Mouse (Mus musculus) intestine, embryonic 15.5 days (tissue): ENCODE data around the gene Cavin1. TPM values are rescaled to one million over a fixed set of nuclear protein-coding genes. Genes with fewer than 3 reads are reported as not detected.

Experiments used
- ATAC-seq: fragments of 200-750 bp; cut with Nextera tagmentation; 2 replicates; pipeline ENCODE4 v1.8.0; 2017; ENCODE audit warnings: moderate TSS enrichment, moderate library complexity
- H3K27ac ChIP-seq: fragments of 300-500 bp; sonication (generic); 2 replicates; pipeline ENCODE4 v1.5.1; 2015; ENCODE audit warnings: mild to moderate bottlenecking, inconsistent platforms
- H3K27me3 ChIP-seq: fragments of 300-500 bp; sonication (generic); replicated peaks from 2 replicates; pipeline ENCODE4 v1.6.1; 2015; ENCODE audit warnings: inconsistent platforms
- H3K36me3 ChIP-seq: fragments of 300-500 bp; sonication (generic); 2 replicates; pipeline ENCODE4 v1.6.1; 2015; ENCODE audit warnings: inconsistent platforms
- H3K4me1 ChIP-seq: fragments of 300-500 bp; sonication (generic); replicated peaks from 2 replicates; pipeline ENCODE4 v1.6.1; 2015; ENCODE audit warnings: inconsistent platforms
- H3K4me2 ChIP-seq: fragments of 300-500 bp; sonication (generic); replicated peaks from 2 replicates; pipeline ENCODE4 v1.6.1; 2015; ENCODE audit warnings: mild to moderate bottlenecking, inconsistent platforms
- H3K4me3 ChIP-seq: fragments of 300-500 bp; sonication (generic); replicated peaks from 2 replicates; pipeline ENCODE4 v1.5.1; 2015; ENCODE audit warnings: inconsistent platforms
- H3K9ac ChIP-seq: fragments of 300-500 bp; sonication (generic); 2 replicates; pipeline ENCODE4 v1.6.1; 2015; ENCODE audit warnings: inconsistent platforms
- H3K9me3 ChIP-seq: fragments of 300-500 bp; sonication (generic); 2 replicates; pipeline ENCODE4 v1.6.1; 2016; ENCODE audit warnings: inconsistent platforms
- WGBS: fragments of 180-500 bp; shearing (Covaris S2); methylation state at CpG from one replicate; pipeline ENCODE4 v1.1.7; 2015; 5-methylcytosine and 5-hydroxymethylcytosine counted together
- polyA plus RNA-seq: library from polyadenylated mRNA; unstranded; fragments of >200 nt; fragmentation: Nextera tagmentation; extraction: Ambion mirVana; gene quantifications from 2 replicates; pipeline ENCODE4 v1.2.1, GENCODE M21; 2015

The Cavin1 gene
- polyA plus RNA-seq, 1 experiment from 2014 or later = 237 TPM

DNA sequence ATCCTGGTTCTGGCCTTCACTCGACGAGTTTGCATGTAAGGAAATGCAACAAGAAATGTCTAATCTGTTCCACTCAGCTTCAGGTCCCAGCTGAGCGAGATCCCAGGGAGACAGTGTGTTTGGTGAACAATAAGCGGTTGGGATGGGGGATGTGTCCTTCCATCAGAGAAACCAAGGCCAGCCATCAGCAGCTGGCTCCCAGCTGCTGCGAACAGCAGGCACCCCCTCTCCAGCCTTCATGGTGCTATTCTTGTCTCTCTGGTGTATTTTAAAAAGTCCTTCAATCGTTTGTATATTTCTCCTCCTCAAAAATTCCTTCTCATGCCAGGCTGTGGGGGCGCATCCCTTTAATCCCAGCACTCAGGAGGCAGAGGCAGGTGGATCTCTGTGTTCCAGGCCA, 4.6 kb upstream of the Cavin1 start:
- 52% methylated on average over 7 of the region's 7 CpGs for WGBS

DNA sequence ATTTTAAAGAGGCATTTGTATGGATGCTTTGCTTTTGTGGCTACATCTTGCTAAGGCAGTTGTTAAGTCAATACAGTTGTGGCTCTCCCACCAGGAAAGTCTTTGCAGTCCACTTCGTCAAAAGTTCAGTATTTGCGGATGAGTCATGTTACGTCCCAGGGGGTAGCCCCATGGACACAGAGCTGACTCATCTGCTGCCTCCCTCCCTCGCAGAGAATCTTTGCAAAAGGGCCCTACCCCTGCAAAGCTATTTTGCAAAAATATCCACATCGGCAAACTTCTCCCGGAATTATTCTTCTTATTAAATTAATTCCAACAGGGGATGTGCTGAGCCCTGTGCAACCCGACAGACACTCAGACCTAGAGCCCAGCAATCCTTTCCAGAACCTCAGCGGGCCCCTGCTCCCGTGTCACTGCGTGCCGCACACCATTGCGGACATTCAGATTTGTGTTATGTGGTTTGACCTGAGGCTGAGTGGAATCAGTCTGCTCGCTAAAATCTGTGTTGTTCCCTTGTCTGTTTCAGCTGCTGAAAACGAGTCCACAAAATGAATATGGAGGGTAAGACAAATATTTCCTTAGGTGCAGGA, 3.8 kb upstream of the Cavin1 start:
- H3K9me3 ChIP-seq = no peaks in the 10 kb centered on the region
- H3K27ac ChIP-seq = 0 out of 2 replicates have a peak overlapping the region, but pooled peaks have one; percentile 2
- peaks cover 9% of the 10 kb centered on the region; the same call in 1 of the 2 replicates for H3K4me1 ChIP-seq
- H3K27me3 ChIP-seq = 0 out of 2 replicates have a peak, but pooled peaks cover 3% of the 10 kb centered on the region
- H3K9ac ChIP-seq = no peak overlapping the region
- no peak for ATAC-seq
- H3K4me3 ChIP-seq = no peak overlapping the region
- H3K4me2 ChIP-seq = no peak overlapping the region
- 51% methylated on average over 14 of the region's 14 CpGs for WGBS
- H3K36me3 ChIP-seq = no peaks in the 10 kb centered on the region

More for the DNA sequence above, 4.6 kb upstream of the Cavin1 start:
- no peak overlapping the region for H3K4me2 ChIP-seq
- no peaks in the 10 kb centered on the region for H3K36me3 ChIP-seq
- no peak for ATAC-seq
- no peaks in the 10 kb centered on the region for H3K9me3 ChIP-seq
- no peak overlapping the region for H3K9ac ChIP-seq
- H3K4me3 ChIP-seq = no peak overlapping the region
- H3K27me3 ChIP-seq = 0 out of 2 replicates have a peak, but pooled peaks cover 3% of the 10 kb centered on the region
- peaks cover 9% of the 10 kb centered on the region; the same call in 1 of the 2 replicates for H3K4me1 ChIP-seq
- H3K27ac ChIP-seq = peak overlapping the region; percentile 2; the same call in 1 of the 2 replicates

DNA sequence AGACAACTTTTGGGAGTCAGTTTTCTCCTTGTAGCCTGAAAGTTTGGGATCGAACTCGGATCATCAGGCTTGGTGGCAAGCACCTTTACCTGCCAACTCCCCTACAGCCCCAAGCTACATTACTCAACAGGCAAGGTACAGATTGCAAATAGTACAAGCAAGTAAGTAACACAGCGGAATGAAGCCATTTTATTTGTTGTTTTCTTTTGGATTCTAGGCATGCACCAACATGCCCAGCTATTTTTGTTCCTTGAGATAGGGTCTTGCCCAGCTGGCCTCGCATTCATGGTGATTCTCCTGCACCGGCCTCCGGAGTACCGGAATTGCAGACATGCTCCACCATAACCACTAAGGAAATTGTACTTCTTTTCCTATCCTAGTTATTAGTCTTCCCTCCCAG, 2.6 kb upstream of the Cavin1 start:
- no peak overlapping the region for H3K4me2 ChIP-seq
- WGBS = 90% methylated on average over 7 of the region's 7 CpGs
- H3K27me3 ChIP-seq = 0 out of 2 replicates have a peak, but pooled peaks cover 3% of the 10 kb centered on the region
- no peak overlapping the region for H3K4me3 ChIP-seq
- no peaks in the 10 kb centered on the region for H3K36me3 ChIP-seq
- peaks cover 14% of the 10 kb centered on the region for H3K4me1 ChIP-seq
- ATAC-seq = no peak
- H3K9ac ChIP-seq = no peak overlapping the region
- H3K9me3 ChIP-seq = no peaks in the 10 kb centered on the region
- no peak overlapping the region for H3K27ac ChIP-seq

DNA sequence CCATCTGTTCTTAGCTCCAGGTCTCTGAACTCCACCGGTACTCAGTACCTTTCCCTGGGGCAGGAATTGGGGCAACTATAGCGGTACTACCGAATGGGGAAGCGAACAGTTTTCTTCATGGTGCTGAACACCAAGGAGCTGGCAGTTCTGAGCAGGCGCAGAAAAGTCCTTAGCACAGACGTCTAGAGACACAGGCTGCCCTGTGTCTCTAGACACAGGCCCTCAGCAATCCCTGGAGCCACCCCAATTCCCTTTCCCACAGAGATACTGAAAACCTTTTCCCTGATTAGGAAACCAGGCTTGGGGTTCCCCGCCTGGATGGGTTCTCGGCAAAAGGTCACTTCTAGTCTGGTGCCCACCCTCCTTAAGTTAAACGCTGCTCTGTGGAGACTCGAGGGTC, 768 bp upstream of the Cavin1 start:
- Histone ChIP-seq H3K27me3 (0 out of 2 replicates have a peak, but pooled peaks cover 3% of the 10 kb centered on the region), H3K9me3 (no peaks in the 10 kb centered on the region), H3K27ac (0 out of 2 replicates have a peak overlapping the region, but pooled peaks have one; percentile 11), H3K4me3 (no peak overlapping the region), H3K9ac (no peak overlapping the region), H3K4me2 (peak overlapping the region; percentile 88), H3K4me1 (peaks cover 25% of the 10 kb centered on the region), H3K36me3 (no peaks in the 10 kb centered on the region)
- ATAC-seq = no peak
- 71% methylated on average over 10 of the region's 10 CpGs for WGBS

DNA sequence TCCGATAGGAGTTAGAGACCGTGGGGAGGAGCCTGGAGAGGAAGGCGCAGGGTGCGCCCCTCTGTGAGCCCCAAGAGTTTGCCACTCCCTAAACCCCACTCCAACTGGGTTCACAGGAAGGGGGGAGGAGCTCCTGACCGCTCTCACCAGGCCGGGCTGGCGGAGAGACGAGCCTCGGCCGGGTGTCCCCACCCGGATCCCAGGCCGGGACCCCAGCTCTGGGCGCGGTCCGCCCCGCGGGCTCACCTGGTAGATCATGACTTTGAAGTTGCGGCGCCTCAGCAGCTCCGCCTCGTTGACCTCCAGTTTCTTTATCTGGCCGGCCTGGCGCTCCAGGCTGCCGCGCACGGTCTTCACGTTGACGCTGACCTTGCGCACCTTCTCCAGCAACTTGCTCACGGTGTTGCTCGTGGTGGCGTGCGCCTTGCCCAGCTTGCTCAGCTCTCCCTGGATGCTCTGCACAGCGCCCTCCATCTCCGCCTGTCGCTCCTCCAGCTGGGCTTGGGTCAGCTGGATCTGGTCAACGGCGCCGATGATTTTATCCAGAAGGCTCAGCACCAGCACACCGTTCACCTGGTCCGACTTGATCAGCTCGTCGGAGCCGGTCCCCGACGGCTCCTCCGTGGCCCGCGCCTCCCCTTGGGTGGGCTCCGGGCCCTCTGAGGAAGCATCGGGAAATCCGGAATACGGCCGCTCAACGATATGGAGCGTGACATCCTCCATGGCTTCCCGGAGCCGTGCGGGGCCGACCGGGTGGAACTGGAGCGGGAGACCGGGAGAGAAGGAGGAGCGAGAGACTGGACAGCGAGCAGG, 737 bp downstream of the Cavin1 start:
- Histone ChIP-seq H3K9me3 (no peaks in the 10 kb centered on the region), H3K4me2 (peak overlapping the region; percentile 88), H3K36me3 (no peaks in the 10 kb centered on the region), H3K4me3 (peak overlapping the region; percentile 69), H3K9ac (peak overlapping the region; percentile 76), H3K4me1 (peaks cover 27% of the 10 kb centered on the region), H3K27ac (peak overlapping the region; percentile 91), H3K27me3 (0 out of 2 replicates have a peak, but pooled peaks cover 3% of the 10 kb centered on the region)
- peak; percentile 75 for ATAC-seq
- under 1% methylated on average over 65 of the region's 65 CpGs for WGBS

DNA sequence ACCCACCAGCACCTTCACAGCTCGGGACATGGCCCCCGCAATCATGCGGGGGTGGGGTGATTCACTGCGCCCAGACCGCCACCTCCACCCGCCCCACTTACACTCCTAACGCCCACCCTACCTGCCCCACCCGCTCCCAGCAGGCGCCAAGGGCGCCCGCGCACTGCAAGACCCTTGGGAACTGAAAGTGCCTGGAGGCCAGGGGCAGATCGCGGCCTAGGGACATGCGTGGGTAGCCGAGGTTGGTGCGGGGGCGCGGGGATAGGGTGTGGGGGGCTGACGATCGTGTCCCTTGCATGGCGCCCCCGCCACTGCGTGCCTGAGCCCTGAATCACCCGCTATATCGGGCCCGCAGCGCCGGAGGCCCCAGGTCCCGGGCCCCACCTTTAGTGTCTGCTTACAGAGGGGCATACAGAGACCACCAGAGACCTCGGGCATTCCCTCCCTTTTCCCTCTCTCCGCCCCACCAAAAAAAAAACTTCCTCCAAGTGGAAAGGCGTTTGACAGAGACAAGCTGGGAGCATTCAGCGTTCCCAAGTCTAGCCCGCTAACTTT, 1.4 kb downstream of the Cavin1 start:
- peaks cover 26% of the 10 kb centered on the region for H3K4me1 ChIP-seq
- peak; percentile 16; the same call in 1 of the 2 replicates for ATAC-seq
- H3K27me3 ChIP-seq = 0 out of 2 replicates have a peak, but pooled peaks cover 3% of the 10 kb centered on the region

DNA sequence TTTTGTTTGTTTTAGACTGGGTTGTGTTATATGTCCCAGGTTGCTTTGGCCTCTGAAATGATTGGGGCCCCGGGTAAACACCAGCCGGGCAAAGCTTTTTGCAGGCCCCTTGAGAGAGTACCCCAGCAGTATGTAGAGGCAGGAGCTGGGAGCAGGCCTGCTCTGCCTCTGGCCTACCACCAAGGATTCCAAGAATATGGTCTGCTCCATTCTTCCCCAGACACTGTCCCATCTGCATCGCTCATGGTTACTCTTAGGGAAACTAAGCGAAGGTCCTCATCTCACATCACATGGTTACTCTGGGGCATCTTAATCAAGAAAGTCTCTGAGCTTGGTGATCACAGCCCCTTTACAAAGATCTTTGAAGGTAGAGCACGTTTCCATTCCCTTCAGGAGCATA, 2.2 kb downstream of the Cavin1 start:
- Histone ChIP-seq H3K4me1 (peaks cover 33% of the 10 kb centered on the region), H3K4me2 (peak overlapping the region; percentile 88), H3K36me3 (no peaks in the 10 kb centered on the region), H3K9me3 (no peaks in the 10 kb centered on the region), H3K27me3 (0 out of 2 replicates have a peak, but pooled peaks cover 3% of the 10 kb centered on the region), H3K27ac (no peak overlapping the region), H3K4me3 (peak overlapping the region; percentile 69), H3K9ac (peak overlapping the region; percentile 76)
- no peak for ATAC-seq
- WGBS = 63% methylated on average over 5 of the region's 5 CpGs

More for the DNA sequence above, 1.4 kb downstream of the Cavin1 start:
- peak overlapping the region; percentile 88 for H3K4me2 ChIP-seq
- H3K27ac ChIP-seq = peak overlapping the region; percentile 91
- no peaks in the 10 kb centered on the region for H3K36me3 ChIP-seq
- peak overlapping the region; percentile 69 for H3K4me3 ChIP-seq
- H3K9ac ChIP-seq = peak overlapping the region; percentile 76
- WGBS = 4% methylated on average over 35 of the region's 35 CpGs
- H3K9me3 ChIP-seq = no peaks in the 10 kb centered on the region

DNA sequence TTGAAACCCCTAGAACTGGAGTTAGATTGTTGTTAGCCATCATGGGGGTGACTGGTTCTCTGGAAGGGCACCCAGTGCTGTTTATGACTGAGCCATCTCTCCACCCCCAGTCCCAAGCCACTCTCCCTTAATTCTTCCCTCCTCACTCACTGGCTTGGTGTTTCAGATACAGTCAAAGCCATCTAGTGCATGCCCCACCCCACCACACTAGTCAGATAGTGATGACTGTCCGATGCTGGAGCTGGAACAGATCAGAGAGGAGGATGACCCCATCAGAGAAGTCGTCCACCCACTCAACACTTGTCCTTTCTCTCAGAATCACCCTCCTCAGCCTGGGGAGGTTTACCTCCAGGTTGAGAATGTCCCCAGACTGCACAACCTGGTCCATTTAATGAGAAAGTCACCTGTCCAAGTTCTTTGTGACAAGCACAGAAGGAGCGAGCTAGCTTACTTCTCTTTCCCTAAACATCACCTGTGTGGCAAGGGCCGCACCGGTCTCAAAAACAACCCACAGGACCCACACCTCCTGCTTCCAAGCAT, 2.7 kb downstream of the Cavin1 start:
- no peaks in the 10 kb centered on the region for H3K9me3 ChIP-seq
- H3K4me3 ChIP-seq = peak overlapping the region; percentile 69
- ATAC-seq = no peak
- H3K4me2 ChIP-seq = peak overlapping the region; percentile 88
- H3K36me3 ChIP-seq = no peaks in the 10 kb centered on the region
- WGBS = 83% methylated on average over 5 of the region's 5 CpGs
- 0 out of 2 replicates have a peak overlapping the region, but pooled peaks have one; percentile 1 for H3K9ac ChIP-seq
- peaks cover 36% of the 10 kb centered on the region for H3K4me1 ChIP-seq
- H3K27ac ChIP-seq = no peak overlapping the region
- 0 out of 2 replicates have a peak, but pooled peaks cover 3% of the 10 kb centered on the region for H3K27me3 ChIP-seq

DNA sequence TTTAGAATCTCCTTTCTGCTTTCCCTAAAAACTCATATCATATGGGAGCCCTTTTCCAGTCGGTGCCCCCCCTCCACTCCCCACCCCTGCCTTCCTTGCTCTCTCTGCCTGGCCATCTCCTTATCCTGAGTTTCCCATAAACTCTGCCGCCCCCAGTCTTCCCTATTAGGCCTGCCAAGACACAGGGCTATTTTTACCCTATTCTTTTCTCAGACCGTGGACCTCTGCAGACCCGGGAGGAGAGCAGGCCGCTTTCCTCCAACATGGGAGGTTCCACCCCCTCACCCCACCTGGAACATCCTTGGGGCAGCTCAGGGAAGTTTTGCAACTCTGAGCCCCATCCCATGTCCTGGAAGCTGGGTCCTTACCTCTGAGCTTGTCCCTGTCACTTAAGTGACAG, 3.3 kb downstream of the Cavin1 start:
- H3K4me1 ChIP-seq = peaks cover 41% of the 10 kb centered on the region

DNA sequence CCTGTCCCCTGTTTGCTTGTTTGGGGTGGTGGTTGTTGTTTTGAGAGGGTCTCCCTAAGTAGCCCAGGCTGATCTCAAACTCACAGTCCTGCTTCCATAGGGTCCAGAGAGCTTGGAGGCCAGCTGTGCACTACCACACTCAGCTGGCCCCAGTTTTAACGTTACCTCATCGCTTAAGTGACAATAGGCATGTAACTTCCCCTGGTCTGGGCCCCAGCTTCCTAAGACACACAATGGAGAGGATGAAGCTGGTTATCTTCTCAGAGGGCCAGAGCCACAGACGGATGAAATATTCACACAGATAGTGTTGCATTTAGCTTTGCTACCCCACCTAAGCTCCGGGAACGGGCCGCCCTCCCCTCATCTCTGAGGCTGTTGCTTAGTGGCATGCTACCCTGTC, 4.9 kb downstream of the Cavin1 start:
- 75% methylated on average over 6 of the region's 6 CpGs for WGBS
- ATAC-seq = no peak
- H3K27me3 ChIP-seq = no peaks in the 10 kb centered on the region
- no peak overlapping the region for H3K4me2 ChIP-seq
- H3K9ac ChIP-seq = no peak overlapping the region
- H3K9me3 ChIP-seq = no peaks in the 10 kb centered on the region
- H3K4me3 ChIP-seq = no peak overlapping the region
- H3K27ac ChIP-seq = no peak overlapping the region
- peaks cover 37% of the 10 kb centered on the region for H3K4me1 ChIP-seq
- no peaks in the 10 kb centered on the region for H3K36me3 ChIP-seq

More for the DNA sequence above, 3.3 kb downstream of the Cavin1 start:
- no peak for ATAC-seq
- Histone ChIP-seq H3K4me2 (peak overlapping the region; percentile 88), H3K4me3 (peak overlapping the region; percentile 69; the same call in 1 of the 2 replicates), H3K9me3 (no peaks in the 10 kb centered on the region), H3K9ac (no peak overlapping the region), H3K36me3 (no peaks in the 10 kb centered on the region), H3K27ac (no peak overlapping the region), H3K27me3 (0 out of 2 replicates have a peak, but pooled peaks cover 3% of the 10 kb centered on the region)
- 56% methylated on average over 5 of the region's 5 CpGs for WGBS

DNA sequence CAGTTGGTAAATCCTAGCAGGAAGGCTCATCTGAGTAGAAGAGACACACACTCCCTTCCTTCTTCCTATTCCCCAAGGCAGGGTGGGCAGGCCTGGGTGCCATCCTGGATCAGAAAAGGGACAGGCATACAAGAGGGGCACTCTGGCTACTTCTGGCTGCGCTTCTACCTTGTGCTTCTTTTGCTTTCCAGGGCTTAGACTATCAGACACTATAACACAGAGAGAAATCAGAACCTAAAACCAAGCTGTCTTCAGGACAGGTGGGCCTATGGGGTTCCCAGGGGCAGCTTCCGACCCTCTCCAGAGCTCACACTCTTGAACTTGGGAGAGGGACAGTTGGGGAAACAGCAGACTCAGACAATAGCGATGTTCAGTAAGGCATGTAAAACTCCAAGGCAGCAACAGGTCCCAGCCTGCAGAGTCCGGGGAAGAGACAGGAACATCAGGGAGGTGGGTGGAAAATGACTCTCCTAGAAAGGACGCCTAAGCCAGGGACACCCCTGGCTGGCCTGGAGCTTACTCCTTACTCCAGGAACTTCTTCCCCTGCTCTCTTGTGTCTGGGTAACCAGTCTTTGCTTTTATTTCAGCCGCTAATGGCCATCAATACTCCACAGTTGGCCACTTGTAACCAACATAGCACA, 5.7 kb downstream of the Cavin1 start:
- Histone ChIP-seq H3K36me3 (no peaks in the 10 kb centered on the region), H3K9ac (no peak overlapping the region), H3K4me1 (peaks cover 44% of the 10 kb centered on the region), H3K4me3 (no peak overlapping the region), H3K4me2 (no peak overlapping the region), H3K27me3 (no peaks in the 10 kb centered on the region), H3K9me3 (no peaks in the 10 kb centered on the region), H3K27ac (no peak overlapping the region)
- 87% methylated on average over 6 of the region's 6 CpGs for WGBS
- ATAC-seq = no peak
